Mouse (Mus musculus): ENCODE results near the gene Dhx34. TPM values are rescaled to one million over a fixed set of nuclear protein-coding genes. Genes with fewer than 3 reads are reported as not detected.
A peak's percentile ranks its signal among the peaks of the same experiment; 100 is the strongest.

The Dhx34 gene
- polyA plus RNA-seq, 1 experiment = 14.4 TPM

DNA sequence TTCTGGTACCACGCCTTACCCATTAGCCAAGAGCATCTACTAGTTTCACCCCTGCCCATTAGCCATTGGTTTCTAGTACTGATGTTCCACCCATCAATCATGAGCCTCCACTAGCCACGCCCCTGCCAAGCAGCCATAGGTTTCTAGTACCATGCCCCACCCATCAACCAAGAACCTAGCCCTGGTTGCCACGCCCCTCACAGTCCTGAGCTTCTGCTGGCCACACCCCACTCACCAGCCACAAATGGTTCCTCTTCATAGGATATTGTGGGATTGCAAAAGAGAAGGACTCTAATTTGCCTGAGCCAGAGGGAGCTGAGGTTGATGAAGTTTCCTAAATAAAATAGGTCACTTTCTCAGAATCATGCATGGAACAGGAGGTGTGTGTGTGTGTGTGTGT lies 61.1 kb downstream of the Dhx34 start:
- TF ChIP-seq CTCF (IDR thresholded peaks at IDR 0.05; ENCODE audit: control insufficient read depth, insufficient read depth, insufficient read length) (no peak), CEBPB (IDR thresholded peaks at IDR 0.05; ENCODE audit: low read depth) (no peak), MAX (IDR thresholded peaks at IDR 0.05) (no peak), FOSL1 (IDR thresholded peaks at IDR 0.05; ENCODE audit: insufficient read depth, low read length, poor library complexity, severe bottlenecking) (no peak), USF1 (IDR thresholded peaks at IDR 0.05; ENCODE audit: low read depth) (no peak), MYOG (IDR thresholded peaks at IDR 0.05; ENCODE audit: control insufficient read depth, extremely low read depth, insufficient read length) (no peak), MYOD1 (IDR thresholded peaks at IDR 0.05; ENCODE audit: control insufficient read depth, insufficient read length, low read depth) (no peak)
- H3K36me3 ChIP-seq (ENCODE audit: control insufficient read depth, insufficient read depth) = no peaks in the 10 kb centered on the region
- H3ac ChIP-seq (ENCODE audit: control insufficient read depth, insufficient read length, low read depth) = no peak overlapping the region
- H3K27me3 ChIP-seq (ENCODE audit: control insufficient read depth, insufficient read depth, insufficient read length) = no peaks in the 10 kb centered on the region
- no peaks in the 10 kb centered on the region for H3K79me3 ChIP-seq (ENCODE audit: low read depth)
- no peaks in the 10 kb centered on the region for H3K79me2 ChIP-seq (ENCODE audit: control insufficient read depth, insufficient read depth)
- no peak overlapping the region for H3K4me3 ChIP-seq (ENCODE audit: insufficient read depth, poor library complexity, severe bottlenecking)

DNA sequence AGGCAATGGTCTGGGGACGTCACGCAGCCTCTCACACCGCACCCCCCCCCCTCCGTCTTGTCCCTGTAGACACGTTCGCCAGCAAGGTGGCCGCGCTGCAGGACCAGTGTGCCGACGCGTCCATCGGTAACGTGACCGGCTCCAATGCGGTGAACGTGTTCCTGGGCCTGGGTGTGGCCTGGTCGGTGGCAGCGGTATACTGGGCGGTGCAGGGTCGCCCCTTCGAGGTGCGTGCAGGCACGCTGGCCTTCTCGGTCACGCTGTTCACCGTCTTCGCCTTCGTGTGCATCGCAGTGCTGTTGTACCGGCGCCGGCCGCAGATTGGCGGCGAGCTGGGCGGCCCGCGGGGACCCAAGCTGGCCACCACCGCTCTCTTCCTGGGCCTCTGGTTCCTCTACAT lies 63.1 kb downstream of the Dhx34 start:
- Histone ChIP-seq H3ac (ENCODE audit: control insufficient read depth, insufficient read length, low read depth) (no peak overlapping the region), H3K79me2 (ENCODE audit: control insufficient read depth, insufficient read depth) (no peaks in the 10 kb centered on the region), H3K79me3 (ENCODE audit: low read depth) (no peaks in the 10 kb centered on the region), H3K27me3 (ENCODE audit: control insufficient read depth, insufficient read depth, insufficient read length) (no peaks in the 10 kb centered on the region), H3K36me3 (ENCODE audit: control insufficient read depth, insufficient read depth) (no peaks in the 10 kb centered on the region), H3K4me3 (ENCODE audit: insufficient read depth, poor library complexity, severe bottlenecking) (no peak overlapping the region)
- TF ChIP-seq CEBPB (IDR thresholded peaks at IDR 0.05; ENCODE audit: low read depth) = no peak
- TF ChIP-seq MAX (IDR thresholded peaks at IDR 0.05) = no peak
- no peak for TF ChIP-seq USF1 (IDR thresholded peaks at IDR 0.05; ENCODE audit: low read depth)
- TF ChIP-seq FOSL1 (IDR thresholded peaks at IDR 0.05; ENCODE audit: insufficient read depth, low read length, poor library complexity, severe bottlenecking) = no peak
- TF ChIP-seq MYOG (IDR thresholded peaks at IDR 0.05; ENCODE audit: control insufficient read depth, extremely low read depth, insufficient read length) = no peak
- no peak for TF ChIP-seq CTCF (IDR thresholded peaks at IDR 0.05; ENCODE audit: control insufficient read depth, insufficient read depth, insufficient read length)
- no peak for TF ChIP-seq MYOD1 (IDR thresholded peaks at IDR 0.05; ENCODE audit: control insufficient read depth, insufficient read length, low read depth)

DNA sequence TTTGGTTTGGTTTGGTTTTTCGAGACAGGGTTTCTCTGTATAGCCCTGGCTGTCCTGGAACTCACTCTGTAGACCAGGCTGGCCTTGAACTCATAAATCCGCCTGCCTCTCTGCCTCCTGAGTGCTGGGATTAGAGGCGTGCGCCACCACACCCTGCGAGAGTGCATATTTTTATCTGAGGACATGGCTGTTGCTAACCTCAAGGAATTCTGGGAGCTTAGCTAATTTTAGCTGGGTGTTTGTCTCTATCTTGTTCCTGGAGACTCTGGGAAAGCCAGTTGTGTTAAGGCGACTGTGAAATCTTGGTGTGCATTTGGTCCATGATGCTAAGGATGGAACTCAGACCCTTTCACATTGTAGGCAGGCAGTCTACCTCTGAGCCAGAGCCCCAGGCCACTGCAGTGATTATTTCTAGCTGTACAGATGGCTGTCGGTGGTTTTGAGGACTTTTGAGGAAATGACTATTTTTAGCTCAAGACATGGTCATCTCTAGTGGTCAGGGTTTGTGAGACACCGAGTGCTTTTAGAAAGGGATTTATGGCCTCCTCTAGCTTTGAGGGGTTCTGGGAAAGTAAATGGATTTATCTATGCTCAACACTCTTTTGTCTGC lies 65.6 kb downstream of the Dhx34 start:
- H3K36me3 ChIP-seq (ENCODE audit: control insufficient read depth, insufficient read depth) = no peaks in the 10 kb centered on the region
- H3K79me2 ChIP-seq (ENCODE audit: control insufficient read depth, insufficient read depth) = no peaks in the 10 kb centered on the region
- H3ac ChIP-seq (ENCODE audit: control insufficient read depth, insufficient read length, low read depth) = no peak overlapping the region
- H3K4me3 ChIP-seq (ENCODE audit: insufficient read depth, poor library complexity, severe bottlenecking) = no peak overlapping the region
- H3K27me3 ChIP-seq (ENCODE audit: control insufficient read depth, insufficient read depth, insufficient read length) = peaks cover 3% of the 10 kb centered on the region
- no peak for TF ChIP-seq FOSL1 (IDR thresholded peaks at IDR 0.05; ENCODE audit: insufficient read depth, low read length, poor library complexity, severe bottlenecking)
- no peak for TF ChIP-seq USF1 (IDR thresholded peaks at IDR 0.05; ENCODE audit: low read depth)
- TF ChIP-seq MYOG (IDR thresholded peaks at IDR 0.05; ENCODE audit: control insufficient read depth, extremely low read depth, insufficient read length) = no peak
- TF ChIP-seq MYOD1 (IDR thresholded peaks at IDR 0.05; ENCODE audit: control insufficient read depth, insufficient read length, low read depth) = no peak
- TF ChIP-seq MAX (IDR thresholded peaks at IDR 0.05) = no peak
- no peak for TF ChIP-seq CTCF (IDR thresholded peaks at IDR 0.05; ENCODE audit: control insufficient read depth, insufficient read depth, insufficient read length)
- no peak for TF ChIP-seq CEBPB (IDR thresholded peaks at IDR 0.05; ENCODE audit: low read depth)
- no peaks in the 10 kb centered on the region for H3K79me3 ChIP-seq (ENCODE audit: low read depth)

DNA sequence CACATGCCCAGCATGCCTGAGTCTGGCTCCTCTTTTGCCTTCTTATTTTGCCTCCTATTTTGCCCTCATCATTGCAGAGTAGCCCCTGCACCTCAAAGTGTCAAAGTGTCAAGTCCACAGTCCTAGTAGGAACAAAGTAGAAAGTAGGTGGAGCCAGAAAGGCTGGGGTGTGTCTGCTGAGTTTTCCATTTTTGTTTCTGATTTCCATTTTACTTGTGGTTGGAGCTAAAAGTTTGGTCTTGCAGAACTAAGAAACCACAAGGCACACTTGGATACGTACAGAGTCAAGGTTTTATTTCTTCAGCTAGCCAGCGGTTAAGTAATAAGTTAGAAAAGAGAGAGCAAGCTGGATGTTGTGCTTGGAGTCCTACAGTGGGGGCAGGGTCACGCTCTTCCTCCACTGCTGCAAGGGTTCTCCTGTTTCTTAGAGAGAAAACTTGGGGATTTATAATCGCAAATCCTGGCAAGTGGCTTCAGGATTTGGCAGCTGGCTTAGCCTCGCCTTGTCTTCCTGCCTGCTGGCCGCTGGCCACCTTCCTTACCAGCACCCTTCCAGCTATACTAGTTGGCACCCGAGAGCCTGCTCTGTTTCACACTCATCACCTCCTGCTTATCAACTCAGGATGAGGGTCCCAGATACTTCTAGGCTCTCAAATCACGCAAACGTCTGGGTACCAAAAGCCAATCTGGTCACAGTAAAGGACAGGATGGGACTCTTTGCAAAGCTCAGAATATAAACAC lies 66.5 kb downstream of the Dhx34 start:
- TF ChIP-seq MYOG (IDR thresholded peaks at IDR 0.05; ENCODE audit: control insufficient read depth, extremely low read depth, insufficient read length) (no peak), MAX (IDR thresholded peaks at IDR 0.05) (no peak), CTCF (IDR thresholded peaks at IDR 0.05; ENCODE audit: control insufficient read depth, insufficient read depth, insufficient read length) (no peak), FOSL1 (IDR thresholded peaks at IDR 0.05; ENCODE audit: insufficient read depth, low read length, poor library complexity, severe bottlenecking) (no peak), CEBPB (IDR thresholded peaks at IDR 0.05; ENCODE audit: low read depth) (no peak), USF1 (IDR thresholded peaks at IDR 0.05; ENCODE audit: low read depth) (no peak), MYOD1 (IDR thresholded peaks at IDR 0.05; ENCODE audit: control insufficient read depth, insufficient read length, low read depth) (no peak)
- H3K27me3 ChIP-seq (ENCODE audit: control insufficient read depth, insufficient read depth, insufficient read length) = peaks cover 3% of the 10 kb centered on the region
- no peak overlapping the region for H3ac ChIP-seq (ENCODE audit: control insufficient read depth, insufficient read length, low read depth)

DNA sequence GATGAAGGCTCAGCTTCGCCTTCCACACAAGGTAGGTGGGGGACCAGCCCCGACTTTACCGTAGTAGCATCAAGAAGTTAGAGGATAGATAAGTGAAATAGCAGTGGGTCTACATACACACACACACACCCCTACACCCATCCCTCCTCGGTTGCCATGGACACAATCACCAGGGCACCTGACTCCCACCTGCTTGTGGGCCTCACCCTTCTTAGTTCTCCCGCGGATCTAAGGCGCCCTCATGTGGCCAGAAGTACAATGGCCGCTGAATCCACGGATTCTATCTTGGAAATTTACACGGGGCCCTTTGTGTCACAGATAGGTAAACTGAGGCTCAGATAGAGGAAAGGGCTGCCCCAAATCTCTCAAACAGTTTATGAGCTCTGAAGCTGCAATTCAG lies 68.3 kb downstream of the Dhx34 start:
- no peaks in the 10 kb centered on the region for H3K36me3 ChIP-seq (ENCODE audit: control insufficient read depth, insufficient read depth)
- peaks cover 8% of the 10 kb centered on the region for H3K27me3 ChIP-seq (ENCODE audit: control insufficient read depth, insufficient read depth, insufficient read length)
- no peaks in the 10 kb centered on the region for H3K79me3 ChIP-seq (ENCODE audit: low read depth)
- H3K4me3 ChIP-seq (ENCODE audit: insufficient read depth, poor library complexity, severe bottlenecking) = no peak overlapping the region
- peak; percentile 14 for TF ChIP-seq CTCF (IDR thresholded peaks at IDR 0.05; ENCODE audit: control insufficient read depth, insufficient read depth, insufficient read length)
- no peak for TF ChIP-seq MYOD1 (IDR thresholded peaks at IDR 0.05; ENCODE audit: control insufficient read depth, insufficient read length, low read depth)
- no peaks in the 10 kb centered on the region for H3K79me2 ChIP-seq (ENCODE audit: control insufficient read depth, insufficient read depth)
- H3ac ChIP-seq (ENCODE audit: control insufficient read depth, insufficient read length, low read depth) = no peak overlapping the region

More for the DNA sequence above, 66.5 kb downstream of the Dhx34 start:
- H3K79me2 ChIP-seq (ENCODE audit: control insufficient read depth, insufficient read depth) = no peaks in the 10 kb centered on the region
- H3K36me3 ChIP-seq (ENCODE audit: control insufficient read depth, insufficient read depth) = no peaks in the 10 kb centered on the region
- no peak overlapping the region for H3K4me3 ChIP-seq (ENCODE audit: insufficient read depth, poor library complexity, severe bottlenecking)
- H3K79me3 ChIP-seq (ENCODE audit: low read depth) = no peaks in the 10 kb centered on the region
